Mouse (Mus musculus) testis, adult 10 weeks (tissue): ENCODE data around the gene Ankrd35. TPM values are rescaled to one million over a fixed set of nuclear protein-coding genes. Genes with fewer than 3 reads are reported as not detected.

Experiments
- polyA plus RNA-seq: library from polyadenylated mRNA; stranded (reverse); fragments of 350-450 nt; fragmentation: Illumina TruSeq; extraction: RNeasy Lipid Tissue Mini Kit (QIAGEN cat#74804); gene quantifications from one replicate; pipeline ENCODE4 v1.2.3, GENCODE M21; 2014; ENCODE audit warnings: low read depth, low replicate concordance

The Ankrd35 gene
- polyA plus RNA-seq = 0.17 TPM

GRCm38 (mm10) chr3:96669727-96670468, at the start of gene Ankrd35:
Gene Ankrd35, plus strand, starts transcription at chr3:96670131.

GRCm38 (mm10) chr3:96629729-96630600, 40.0 kb upstream of the Ankrd35 start, which contains the start of gene Rbm8a:
Gene Rbm8a, plus strand, starts transcription at chr3:96629933.

GRCm38 (mm10) chr3:96634928-96635879, 34.7 kb upstream of the Ankrd35 start, which contains the start of the genes Pex11b and Gm42957:
Gene Pex11b, plus strand, starts transcription at chr3:96635376.
Gene Gm42957, plus strand, starts transcription at chr3:96635474.

GRCm38 (mm10) chr3:96645018-96645649, 24.8 kb upstream of the Ankrd35 start, which contains the start of gene Itga10:
Gene Itga10, plus strand, starts transcription at chr3:96645584.

GRCm38 (mm10) chr3:96696198-96696765, 26.4 kb downstream of the Ankrd35 start, which contains the start of gene Pias3:
Gene Pias3, plus strand, starts transcription at chr3:96696384.

GRCm38 (mm10) chr3:96707903-96708683, 38.2 kb downstream of the Ankrd35 start, which contains the start of gene Nudt17:
Gene Nudt17, minus strand, starts transcription at chr3:96708562.

GRCm38 (mm10) chr3:96727343-96727827, 57.5 kb downstream of the Ankrd35 start, which contains the start of the genes Polr3c and Rnf115:
Gene Polr3c, minus strand, starts transcription at chr3:96727628.
Gene Rnf115, plus strand, starts transcription at chr3:96727664.

Other genes with a start within 250 kb of the Ankrd35 start
- gene BC107364, start 217.8 kb upstream of the Ankrd35 start, polyA plus RNA-seq = 3.0 TPM
- gene Hfe2, start 145.0 kb upstream of the Ankrd35 start, polyA plus RNA-seq = 5.7 TPM
- 45.4 TPM for gene Txnip, start 112.2 kb upstream of the Ankrd35 start, polyA plus RNA-seq
- not detected for gene Gm16253, start 93.1 kb upstream of the Ankrd35 start, polyA plus RNA-seq
- gene Polr3gl, start 76.0 kb upstream of the Ankrd35 start, polyA plus RNA-seq = 42.6 TPM
- not detected for gene Ankrd34a, start 73.5 kb upstream of the Ankrd35 start, polyA plus RNA-seq
- gene Lix1l, start 69.0 kb upstream of the Ankrd35 start, polyA plus RNA-seq = 10.0 TPM
- gene Rbm8a, start 40.2 kb upstream of the Ankrd35 start, polyA plus RNA-seq = 20.2 TPM
- 22.0 TPM for gene Pex11b, start 34.8 kb upstream of the Ankrd35 start, polyA plus RNA-seq
- gene Gm42957, start 34.7 kb upstream of the Ankrd35 start, polyA plus RNA-seq = not detected
- 0.17 TPM for gene Itga10, start 24.5 kb upstream of the Ankrd35 start, polyA plus RNA-seq
- gene Pias3, start 26.3 kb downstream of the Ankrd35 start, polyA plus RNA-seq = 1.3 TPM
- gene Nudt17, start 38.4 kb downstream of the Ankrd35 start, polyA plus RNA-seq = 0.10 TPM
- gene Polr3c, start 57.5 kb downstream of the Ankrd35 start, polyA plus RNA-seq = 29.0 TPM
- 36.1 TPM for gene Rnf115, start 57.5 kb downstream of the Ankrd35 start, polyA plus RNA-seq
- 152 TPM for gene Pdzk1, start 159.2 kb downstream of the Ankrd35 start, polyA plus RNA-seq
- not detected for gene Cd160, start 159.2 kb downstream of the Ankrd35 start, polyA plus RNA-seq
- gene Gja5, start 234.6 kb downstream of the Ankrd35 start, polyA plus RNA-seq = 0.17 TPM
- 10.7 TPM for gene Gpr89, start 235.2 kb downstream of the Ankrd35 start, polyA plus RNA-seq